Mouse (Mus musculus) right cerebral cortex, postnatal 25 days (tissue): Measurements from ENCODE around the gene Cdx2.

Experiments
- DNase-seq: peaks from one replicate; pipeline ENCODE4 v3.0.0; 2022

The Cdx2 gene

GRCm38 (mm10) chr5:147306638-147307397 is at the start of gene Cdx2:
TSS of gene Cdx2 (minus strand) at chr5:147307270.
- DNase-seq, result no peak

GRCm38 (mm10) chr5:147356260-147357055 is 49.4 kb upstream of the Cdx2 start:
- DNase-seq, result no peak

GRCm38 (mm10) chr5:147355788-147356187 is 48.7 kb upstream of the Cdx2 start:
- DNase-seq, result no peak

GRCm38 (mm10) chr5:147354985-147355384 is 47.9 kb upstream of the Cdx2 start:
- no peak for DNase-seq

GRCm38 (mm10) chr5:147354161-147354780 is 47.2 kb upstream of the Cdx2 start:
- DNase-seq, result peak; percentile 45

- no peak for DNase-seq
Observed at GRCm38 (mm10) chr5:147351931-147352330, 44.9 kb upstream of the Cdx2 start.

GRCm38 (mm10) chr5:147345981-147346380 is 38.9 kb upstream of the Cdx2 start:
- no peak for DNase-seq

GRCm38 (mm10) chr5:147343904-147344303 is 36.8 kb upstream of the Cdx2 start:
- no peak for DNase-seq

GRCm38 (mm10) chr5:147342901-147343300 is 35.8 kb upstream of the Cdx2 start:
- no peak for DNase-seq

GRCm38 (mm10) chr5:147340741-147341414 is 33.8 kb upstream of the Cdx2 start:
- DNase-seq, result no peak

GRCm38 (mm10) chr5:147339560-147339959 is 32.5 kb upstream of the Cdx2 start:
- no peak for DNase-seq

- no peak for DNase-seq
Observed at GRCm38 (mm10) chr5:147338967-147339366, 31.9 kb upstream of the Cdx2 start.

GRCm38 (mm10) chr5:147332711-147333110 is 25.6 kb upstream of the Cdx2 start:
- DNase-seq, result no peak

GRCm38 (mm10) chr5:147331547-147331946 is 24.5 kb upstream of the Cdx2 start:
- no peak for DNase-seq

- no peak for DNase-seq
Observed at GRCm38 (mm10) chr5:147329946-147330345, 22.9 kb upstream of the Cdx2 start.

- DNase-seq, result no peak
Observed at GRCm38 (mm10) chr5:147327636-147328035, 20.6 kb upstream of the Cdx2 start.

GRCm38 (mm10) chr5:147325931-147326330 is 18.9 kb upstream of the Cdx2 start:
- DNase-seq, result no peak

GRCm38 (mm10) chr5:147323237-147323917 is 16.3 kb upstream of the Cdx2 start:
- DNase-seq, result no peak

GRCm38 (mm10) chr5:147322183-147322582 is 15.1 kb upstream of the Cdx2 start, which contains the start of gene Urad:
TSS of gene Urad (minus strand) at chr5:147322440.
- no peak for DNase-seq

GRCm38 (mm10) chr5:147319653-147320052 is 12.6 kb upstream of the Cdx2 start:
- no peak for DNase-seq

- DNase-seq, result no peak
Observed at GRCm38 (mm10) chr5:147317991-147318390, 10.9 kb upstream of the Cdx2 start.

- no peak for DNase-seq
Observed at GRCm38 (mm10) chr5:147317321-147317720, 10.3 kb upstream of the Cdx2 start.
